Mouse (Mus musculus): ENCODE results near the gene Tenm2. TPM values are rescaled to one million over a fixed set of nuclear protein-coding genes. Genes with fewer than 3 reads are reported as not detected.

Gene Tenm2
- polyA plus RNA-seq, 1 experiment from 2014 or later: 0.06 TPM

DNA sequence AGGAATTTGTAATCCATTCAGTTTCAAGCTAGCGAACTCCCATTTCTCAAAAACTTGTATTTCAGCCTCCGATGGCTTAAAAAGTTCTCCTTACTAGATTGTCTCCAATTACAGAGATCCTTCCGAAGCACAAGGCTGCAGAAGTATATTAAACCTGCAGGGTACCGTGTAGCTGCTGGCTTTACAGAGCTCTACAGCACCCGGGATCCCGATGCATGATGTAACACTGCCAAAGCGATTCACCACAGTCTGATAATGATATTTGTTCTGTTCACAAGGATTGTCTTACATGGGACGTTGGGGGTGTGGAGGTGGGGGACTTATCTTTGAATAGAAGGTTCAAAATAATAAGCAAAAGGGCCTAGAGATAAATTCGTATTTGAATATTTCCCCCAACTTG is 564.6 kb downstream of the Tenm2 start:
- DNase-seq (ENCODE audit: low read depth, low spot score): no peak
- CTCF ChIA-PET: interaction anchor here (1.1 kb wide), 1 partner anchor 11 kb away, joined by 3 read pairs; no protein-coding TSS in a partner anchor
- in situ Hi-C loops (cut with MboI; ENCODE audit: low pct_unique_long_range_greater_than_20kb): no loop called here
- TF ChIP-seq CTCF (IDR thresholded peaks at IDR 0.05): no peak
- POLR2A ChIA-PET: no interaction called here
- no peak for ATAC-seq
- peaks cover 16% of the 10 kb centered on the region for H3K27me3 ChIP-seq

- ChIA-PET CTCF (no interaction called here), POLR2A (no interaction called here)
- no peak for TF ChIP-seq CTCF (IDR thresholded peaks at IDR 0.05)
Measured at GRCm38 (mm10) chr11:36664026-36664425, 571.7 kb downstream of the Tenm2 start.

DNA sequence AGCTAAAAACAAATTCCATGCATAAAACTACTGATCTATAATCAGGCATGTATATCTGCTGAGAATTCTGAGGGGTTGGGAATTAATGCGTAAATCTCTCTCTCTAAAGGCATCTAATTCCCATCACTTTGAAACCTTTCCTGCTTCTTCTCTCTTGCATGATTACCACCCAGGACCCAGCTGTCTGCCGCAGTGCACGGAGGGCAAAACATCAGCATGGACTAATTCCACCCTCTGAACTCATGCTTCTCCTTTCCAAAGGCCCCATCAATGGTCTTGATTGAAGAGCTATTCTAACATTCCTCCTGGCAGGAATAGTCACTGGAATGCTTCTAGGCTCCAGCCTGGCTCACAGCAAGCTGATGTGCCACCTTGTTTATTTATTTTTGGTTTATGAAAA is 572.2 kb downstream of the Tenm2 start:
- TF ChIP-seq CTCF (IDR thresholded peaks at IDR 0.05): no peak
- no peak for DNase-seq (ENCODE audit: low read depth, low spot score)
- ChIA-PET POLR2A (no interaction called here), CTCF (interaction anchor here (0.7 kb wide), 1 partner anchor 11 kb away, joined by 3 read pairs; no protein-coding TSS in a partner anchor)
- peaks cover 5% of the 10 kb centered on the region for H3K27me3 ChIP-seq
- in situ Hi-C loops (cut with MboI; ENCODE audit: low pct_unique_long_range_greater_than_20kb): no loop called here
- ATAC-seq: no peak

More at GRCm38 (mm10) chr11:36664026-36664425, 571.7 kb downstream of the Tenm2 start:
- ATAC-seq (no peak), DNase-seq (ENCODE audit: low read depth, low spot score) (no peak)
- in situ Hi-C loops (cut with MboI; ENCODE audit: low pct_unique_long_range_greater_than_20kb): no loop called here
- H3K27me3 ChIP-seq: peaks cover 5% of the 10 kb centered on the region

- no peak for TF ChIP-seq CTCF (IDR thresholded peaks at IDR 0.05)
- H3K27me3 ChIP-seq: peaks cover 29% of the 10 kb centered on the region
- ChIA-PET CTCF (interaction anchor here (0.9 kb wide), 1 partner anchor 9 kb away, joined by 3 read pairs; no protein-coding TSS in a partner anchor), POLR2A (no interaction called here)
- DNase-seq (ENCODE audit: low read depth, low spot score) (no peak), ATAC-seq (no peak)
- in situ Hi-C loops (cut with MboI; ENCODE audit: low pct_unique_long_range_greater_than_20kb): no loop called here
Measured at GRCm38 (mm10) chr11:36653656-36654323, 582.0 kb downstream of the Tenm2 start.

DNA sequence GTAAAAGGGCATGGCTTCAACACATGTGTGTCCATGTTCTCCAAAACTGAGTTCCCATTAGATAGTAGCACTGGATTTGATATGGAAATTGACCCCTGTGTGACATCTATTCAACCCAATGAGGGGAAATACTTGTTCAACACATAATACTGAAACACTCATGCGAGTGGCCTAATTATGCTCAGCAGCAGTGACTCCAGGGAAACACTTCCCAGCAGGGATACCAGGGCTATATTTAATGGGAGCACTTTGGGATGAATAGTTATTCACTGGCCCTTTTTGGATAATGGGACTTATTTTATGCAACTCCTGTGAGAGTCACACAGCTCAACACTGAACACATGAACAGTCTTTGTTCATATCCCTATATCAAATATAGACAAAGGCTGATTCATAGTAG is 588.6 kb downstream of the Tenm2 start:
- TF ChIP-seq CTCF (IDR thresholded peaks at IDR 0.05): no peak
- DNase-seq (ENCODE audit: low read depth, low spot score) (no peak), ATAC-seq (no peak)
- in situ Hi-C loops (cut with MboI; ENCODE audit: low pct_unique_long_range_greater_than_20kb): no loop called here
- H3K27me3 ChIP-seq: peaks cover 11% of the 10 kb centered on the region
- ChIA-PET CTCF (no interaction called here), POLR2A (no interaction called here)

DNA sequence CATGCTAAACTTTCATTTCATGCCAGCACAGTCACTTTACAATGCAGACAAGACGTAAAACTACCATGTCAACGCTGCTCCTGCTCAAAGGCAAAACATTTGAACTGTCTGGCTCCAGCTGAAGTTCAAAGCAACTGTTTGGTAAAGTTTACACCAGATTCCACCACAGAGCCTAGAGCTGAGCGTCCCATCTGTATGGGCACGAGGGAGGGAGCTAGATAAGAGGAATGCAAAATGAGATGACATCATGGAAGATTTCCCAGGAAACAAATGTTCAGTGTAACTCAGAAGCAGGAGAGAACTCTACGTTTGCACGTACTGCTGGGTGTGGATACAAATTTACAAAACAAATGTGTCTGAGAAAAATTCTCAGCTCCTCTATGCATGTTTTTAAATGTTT is 600.7 kb downstream of the Tenm2 start:
- peaks cover 5% of the 10 kb centered on the region for H3K27me3 ChIP-seq
- DNase-seq (ENCODE audit: low read depth, low spot score) (no peak), ATAC-seq (no peak)
- no peak for TF ChIP-seq CTCF (IDR thresholded peaks at IDR 0.05)
- ChIA-PET CTCF (no interaction called here), POLR2A (no interaction called here)
- in situ Hi-C loops (cut with MboI; ENCODE audit: low pct_unique_long_range_greater_than_20kb): no loop called here

DNA sequence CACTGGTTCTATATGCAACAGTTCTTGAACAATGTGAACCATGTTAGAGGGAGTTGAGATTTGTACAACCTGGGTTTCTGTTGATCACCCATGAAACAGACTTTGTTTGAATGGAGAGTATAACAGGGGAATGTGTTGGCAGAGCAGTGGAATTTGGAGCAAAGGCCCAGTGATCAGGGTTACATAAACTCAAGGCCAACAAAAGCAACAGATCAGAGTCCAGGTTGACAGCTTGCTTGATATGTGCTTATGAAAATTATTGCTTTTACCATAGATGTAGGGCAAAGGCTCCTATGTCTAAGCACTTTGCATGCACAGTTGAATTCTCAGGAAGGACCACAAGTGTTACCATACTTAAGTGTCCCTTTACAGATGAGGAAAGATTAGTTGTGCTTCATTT is 603.6 kb downstream of the Tenm2 start:
- TF ChIP-seq CTCF (IDR thresholded peaks at IDR 0.05): no peak
- DNase-seq (ENCODE audit: low read depth, low spot score) (no peak), ATAC-seq (no peak)
- H3K27me3 ChIP-seq: no peaks in the 10 kb centered on the region
- POLR2A ChIA-PET: no interaction called here
- CTCF ChIA-PET: no interaction called here
- in situ Hi-C loops (cut with MboI; ENCODE audit: low pct_unique_long_range_greater_than_20kb): no loop called here

GRCm38 (mm10) chr11:36613807-36614206 is 622.0 kb downstream of the Tenm2 start:
- ATAC-seq (no peak), DNase-seq (ENCODE audit: low read depth, low spot score) (no peak)
- CTCF ChIA-PET: no interaction called here
- POLR2A ChIA-PET: no interaction called here
- no peak for TF ChIP-seq CTCF (IDR thresholded peaks at IDR 0.05)
- in situ Hi-C loops (cut with MboI; ENCODE audit: low pct_unique_long_range_greater_than_20kb): no loop called here
- no peaks in the 10 kb centered on the region for H3K27me3 ChIP-seq

- CTCF ChIA-PET: no interaction called here
- DNase-seq (ENCODE audit: low read depth, low spot score): no peak
- in situ Hi-C loops (cut with MboI; ENCODE audit: low pct_unique_long_range_greater_than_20kb): no loop called here
- H3K27me3 ChIP-seq: no peaks in the 10 kb centered on the region
- no peak for ATAC-seq
- POLR2A ChIA-PET: interaction anchor here (0.5 kb wide), 1 partner anchor 852 kb away, joined by 3 read pairs; no protein-coding TSS in a partner anchor
- TF ChIP-seq CTCF (IDR thresholded peaks at IDR 0.05): no peak
Measured at GRCm38 (mm10) chr11:36604815-36605382, 630.9 kb downstream of the Tenm2 start.

DNA sequence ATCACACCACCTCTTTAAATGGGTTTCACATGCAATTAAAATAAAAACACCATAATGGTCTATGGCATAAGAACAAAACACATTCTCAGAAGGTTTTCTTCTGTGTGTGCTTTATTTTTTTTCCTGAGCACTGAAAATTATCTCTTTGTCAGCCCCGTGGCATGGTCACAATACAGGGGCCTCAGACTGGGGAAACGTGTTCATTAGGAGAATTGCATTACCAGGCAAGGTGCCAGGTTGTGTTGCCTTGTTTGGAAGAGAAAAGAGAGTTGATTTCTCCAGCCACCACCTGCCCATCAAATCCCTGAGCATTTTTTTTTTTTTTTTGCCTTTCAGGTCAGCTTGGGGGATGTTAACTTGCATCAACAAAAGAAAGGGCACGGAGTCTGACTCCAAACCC is 631.5 kb downstream of the Tenm2 start:
- POLR2A ChIA-PET: interaction anchor here (0.5 kb wide), 1 partner anchor 851 kb away, joined by 3 read pairs; no protein-coding TSS in a partner anchor
- CTCF ChIA-PET: no interaction called here
- H3K27me3 ChIP-seq: no peaks in the 10 kb centered on the region
- DNase-seq (ENCODE audit: low read depth, low spot score) (no peak), ATAC-seq (no peak)
- TF ChIP-seq CTCF (IDR thresholded peaks at IDR 0.05): no peak
- in situ Hi-C loops (cut with MboI; ENCODE audit: low pct_unique_long_range_greater_than_20kb): no loop called here

DNA sequence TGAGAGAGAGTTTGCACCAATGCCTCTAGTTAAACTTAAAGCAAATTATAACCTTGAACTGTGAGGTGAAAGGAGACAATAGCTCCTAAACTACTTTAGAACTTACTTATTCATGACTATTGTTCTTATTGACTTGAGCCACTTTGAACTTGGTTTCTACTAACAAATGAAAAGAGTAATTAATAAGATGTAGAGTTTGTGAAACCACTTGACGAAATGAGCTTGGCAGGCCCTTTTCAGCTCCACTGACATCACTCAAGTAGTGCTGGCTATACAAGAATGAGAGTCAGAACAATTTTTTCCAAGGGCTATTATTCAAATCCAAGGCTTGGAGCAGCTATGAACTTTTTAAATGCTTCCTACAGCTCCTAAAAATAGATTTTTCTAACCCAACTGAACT is 643.3 kb downstream of the Tenm2 start:
- in situ Hi-C loops (cut with MboI; ENCODE audit: low pct_unique_long_range_greater_than_20kb): no loop called here
- ChIA-PET CTCF (no interaction called here), POLR2A (no interaction called here)
- peaks cover 28% of the 10 kb centered on the region for H3K27me3 ChIP-seq
- ATAC-seq (no peak), DNase-seq (ENCODE audit: low read depth, low spot score) (no peak)
- TF ChIP-seq CTCF (IDR thresholded peaks at IDR 0.05): no peak

Measured in Patski (cell line).